ENCODE assay signal across 8 mouse cellular contexts in genomic region chr14:118919025-118919424, GRCm38 (mm10). TPM values are rescaled to one million over a fixed set of nuclear protein-coding genes. Genes with fewer than 3 reads are reported as not detected.
DNase-seq lines count a peak whose midpoint lies in the region; ATAC-seq and TF ChIP-seq lines count a peak whose summit lies in the region.

No protein-coding gene starts in this region.

- 0 out of 2 replicates have a peak, but pooled peaks have one; percentile 23 for TF ChIP-seq CTCF in G1E (IDR thresholded peaks at IDR 0.05; ENCODE audit: low read depth, low read length)

- H3K4me3 ChIP-seq in kidney, embryonic 14.5 days (ENCODE audit: low read length): no peak overlapping the region
- no peak overlapping the region for H3K4me3 ChIP-seq in G1E (ENCODE audit: low read depth, low read length)

- H3K9ac ChIP-seq in kidney, embryonic 14.5 days (ENCODE audit: low read depth, low read length): no peak overlapping the region

- DNase-seq in embryo, embryonic 10 days (ENCODE audit: low spot score): peak; percentile 46
- no peak for DNase-seq in embryo, embryonic 9.5 days (ENCODE audit: extremely low spot score)
- DNase-seq in kidney, postnatal 25 days: peak; percentile 45 to 49
- no peak for DNase-seq in G1E (ENCODE audit: low spot score)
- peak; percentile 38 for DNase-seq in lung, postnatal 14 days
- DNase-seq in left cerebral cortex, adult 8-10 months (ENCODE audit: low spot score in 2 of 2): no peak
- no peak for DNase-seq in frontal cortex, postnatal 10 days (ENCODE audit: low spot score in 2 of 2)

- H3K27me3 ChIP-seq in kidney, embryonic 14.5 days (ENCODE audit: control insufficient read depth, insufficient read depth, low read length): peaks cover 8% of the 10 kb centered on the region
- H3K27me3 ChIP-seq in G1E (ENCODE audit: insufficient read depth, low read length): peaks cover 20% of the 10 kb centered on the region

- 68% methylated on average over 8 of the region's 8 CpGs for WGBS in kidney, embryonic 14.5 days

- H3K9me3 ChIP-seq in kidney, embryonic 14.5 days (ENCODE audit: control insufficient read depth, low read length): no peaks in the 10 kb centered on the region
- H3K9me3 ChIP-seq in G1E (replicated peaks): no peaks in the 10 kb centered on the region

- no peak overlapping the region for H3K4me2 ChIP-seq in kidney, embryonic 14.5 days (replicated peaks; ENCODE audit: low read depth, low read length)

- H3K27ac ChIP-seq in kidney, embryonic 14.5 days (ENCODE audit: low read depth, low read length): no peak overlapping the region

- H3K36me3 ChIP-seq in kidney, embryonic 14.5 days (ENCODE audit: control insufficient read depth, insufficient read depth, low read length): peaks cover 11% of the 10 kb centered on the region; the same call in 1 of the 2 replicates
- H3K36me3 ChIP-seq in G1E (replicated peaks): no peaks in the 10 kb centered on the region

- H3K4me1 ChIP-seq in kidney, embryonic 14.5 days (ENCODE audit: control insufficient read depth, insufficient read depth, low read length): peaks cover 16% of the 10 kb centered on the region
- H3K4me1 ChIP-seq in G1E (ENCODE audit: insufficient read depth, low read depth, low read length): peaks cover 8% of the 10 kb centered on the region; the same call in 1 of the 2 replicates

- no peak for ATAC-seq in kidney, embryonic 14.5 days (ENCODE audit: low FRiP score, low TSS enrichment)
- peak; percentile 41 for ATAC-seq in G1E (ENCODE audit: extremely low read depth, insufficient number of reproducible peaks, low FRiP score, poor library complexity, severe bottlenecking)

RNA-seq across cellular contexts. Expression of gene Dzip1, which starts 6.2 kb away (rescaled TPM):
- polyA plus RNA-seq in kidney, embryonic 14.5 days (2014; fragmentation: Nextera tagmentation; extraction: Ambion mirVana): 21.4 and 26.7 TPM in 2 replicates
- 22.5 and 30.9 TPM in 2 replicates for total RNA-seq in G1E (2014; fragmentation: Nextera tagmentation)
- total RNA-seq in G1E (2017): 5.5 and 6.9 TPM in 2 replicates
- 2.1 and 3.1 TPM in 2 replicates for polyA plus RNA-seq in G1E (2012)
- 100 to 1,000 TPM; 108 to 118 (median 112) TPM for total RNA-seq in left cerebral cortex, adult 8-10 months (2022)

RNA-seq across cellular contexts. Expression of gene Dnajc3, which starts 18.8 kb away (rescaled TPM):
- polyA plus RNA-seq in kidney, embryonic 14.5 days (2014; fragmentation: Nextera tagmentation; extraction: Ambion mirVana): 35.3 and 46.7 TPM in 2 replicates
- total RNA-seq in G1E (2014; fragmentation: Nextera tagmentation) (36.9 and 41.7 TPM in 2 replicates), G1E (2017) (49.1 and 54.6 TPM in 2 replicates)
- 2.8 and 3.9 TPM in 2 replicates for polyA plus RNA-seq in G1E (2012)
- total RNA-seq in left cerebral cortex, adult 8-10 months (2022): 10 to 100 TPM; 30.8 to 32.4 (median 31.5) TPM

Comparison
In these comparisons a context has a peak if more than half of its experiments do, and no peak if none do; other contexts are left out.
1. DNase-seq: peak in embryo, embryonic 10 days (single experiment), kidney, postnatal 25 days (2 of 2) and lung, postnatal 14 days (single experiment); none in embryo, embryonic 9.5 days (single experiment), G1E (single experiment), left cerebral cortex, adult 8-10 months (0 of 2) and frontal cortex, postnatal 10 days (0 of 2).